In genomic region chr5:76869553-76869952, GRCm38 (mm10) we compare ENCODE assay signal across 9 mouse cellular contexts. TPM values are rescaled to one million over a fixed set of nuclear protein-coding genes. Genes with fewer than 3 reads are reported as not detected.
DNase-seq lines count a peak whose midpoint lies in the region; ATAC-seq and TF ChIP-seq lines count a peak whose summit lies in the region.
"Had no signal": no experiment of that assay in that cellular context is flagged by ENCODE, and none has a peak within 500 bp of the region (broad histone marks: within the 10 kb centered on the region; RNA-seq: fewer than 3 reads in every experiment).

No protein-coding gene starts in this region.

- no peak overlapping the region for H3K4me2 ChIP-seq in hindbrain, embryonic 11.5 days (replicated peaks; ENCODE audit: low read depth, low read length)
- H3K4me2 ChIP-seq in hindbrain, postnatal 0 days (ENCODE audit: low read depth, low read length): peak overlapping the region; percentile 47
- peak overlapping the region; percentile 31 for H3K4me2 ChIP-seq in midbrain, embryonic 12.5 days (replicated peaks)

- H3K9me3 ChIP-seq in hindbrain, embryonic 10.5 days: no peaks in the 10 kb centered on the region
- H3K9me3 ChIP-seq in hindbrain, embryonic 11.5 days (ENCODE audit: control insufficient read depth, low read length): no peaks in the 10 kb centered on the region
- no peaks in the 10 kb centered on the region for H3K9me3 ChIP-seq in hindbrain, postnatal 0 days (ENCODE audit: low read length)
- no peaks in the 10 kb centered on the region for H3K9me3 ChIP-seq in midbrain, embryonic 12.5 days

- TF ChIP-seq CTCF in bone marrow, adult 2 months (IDR thresholded peaks at IDR 0.05; ENCODE audit: control insufficient read depth, insufficient read depth, low read length): no peak
- no peak for TF ChIP-seq CTCF in hindbrain, postnatal 0 days (IDR thresholded peaks at IDR 0.05; ENCODE audit: low read depth)

- peak overlapping the region; percentile 29 for H3K4me3 ChIP-seq in hindbrain, embryonic 10.5 days
- no peak overlapping the region for H3K4me3 ChIP-seq in hindbrain, embryonic 11.5 days (ENCODE audit: low read depth, low read length)
- peak overlapping the region; percentile 49 for H3K4me3 ChIP-seq in bone marrow, adult 2 months (replicated peaks; ENCODE audit: control insufficient read depth, low read depth, low read length)
- no peak overlapping the region for H3K4me3 ChIP-seq in hindbrain, postnatal 0 days (ENCODE audit: low read length)
- no peak overlapping the region for H3K4me3 ChIP-seq in midbrain, embryonic 12.5 days

- H3K27ac ChIP-seq in hindbrain, embryonic 10.5 days: no peak overlapping the region
- no peak overlapping the region for H3K27ac ChIP-seq in hindbrain, embryonic 11.5 days (ENCODE audit: low read depth, low read length)
- H3K27ac ChIP-seq in bone marrow, adult 2 months (ENCODE audit: control insufficient read depth, insufficient read depth, low read depth, low read length, poor library complexity): no peak overlapping the region
- no peak overlapping the region for H3K27ac ChIP-seq in hindbrain, postnatal 0 days
- no peak overlapping the region for H3K27ac ChIP-seq in midbrain, embryonic 12.5 days (replicated peaks)

- H3K27me3 ChIP-seq in hindbrain, embryonic 10.5 days (ENCODE audit: insufficient read depth, poor library complexity, severe bottlenecking): no peaks in the 10 kb centered on the region
- H3K27me3 ChIP-seq in hindbrain, embryonic 11.5 days (ENCODE audit: control insufficient read depth, insufficient read depth, low read length): no peaks in the 10 kb centered on the region
- no peaks in the 10 kb centered on the region for H3K27me3 ChIP-seq in hindbrain, postnatal 0 days (ENCODE audit: insufficient read depth, low read length)
- H3K27me3 ChIP-seq in midbrain, embryonic 12.5 days: no peaks in the 10 kb centered on the region

- no peak for TF ChIP-seq POLR2A in bone marrow, adult 2 months (IDR thresholded peaks at IDR 0.05; ENCODE audit: borderline replicate concordance, control insufficient read depth, low read depth, low read length)

- WGBS in hindbrain, embryonic 10.5 days: 49% methylated on average over 6 of the region's 6 CpGs
- WGBS in hindbrain, embryonic 11.5 days: 63% methylated on average over 6 of the region's 6 CpGs
- WGBS in bone marrow, adult 2 months: 44% methylated on average over 6 of the region's 6 CpGs
- WGBS in hindbrain, postnatal 0 days: 66% methylated on average over 6 of the region's 6 CpGs
- 45% methylated on average over 6 of the region's 6 CpGs for WGBS in midbrain, embryonic 12.5 days

- H3K4me1 ChIP-seq in hindbrain, embryonic 10.5 days (replicated peaks): peaks cover 4% of the 10 kb centered on the region; the same call in 1 of the 2 replicates
- H3K4me1 ChIP-seq in hindbrain, embryonic 11.5 days (replicated peaks; ENCODE audit: control insufficient read depth, insufficient read depth, low read length): no peaks in the 10 kb centered on the region
- H3K4me1 ChIP-seq in bone marrow, adult 2 months (ENCODE audit: control insufficient read depth, insufficient read depth, low read length): no peaks in the 10 kb centered on the region
- H3K4me1 ChIP-seq in hindbrain, postnatal 0 days (ENCODE audit: insufficient read depth, low read length): no peaks in the 10 kb centered on the region
- H3K4me1 ChIP-seq in midbrain, embryonic 12.5 days: no peaks in the 10 kb centered on the region

- no peak for ATAC-seq in hindbrain, embryonic 11.5 days (ENCODE audit: low FRiP score)
- ATAC-seq in hindbrain, postnatal 0 days: no peak
- ATAC-seq in midbrain, embryonic 12.5 days (ENCODE audit: low FRiP score, low read depth): no peak

- DNase-seq in hindbrain, embryonic 10.5 days (ENCODE audit: low spot score): no peak
- no peak for DNase-seq in hindbrain, embryonic 11.5 days (ENCODE audit: low spot score)
- no peak for DNase-seq in hindbrain, postnatal 0 days (ENCODE audit: low spot score)
- no peak for DNase-seq in right cerebral cortex, postnatal 4 days
- DNase-seq in layer of hippocampus, adult 9-11 months: no peak
- DNase-seq in B cell, adult 2 months: no peak
- DNase-seq: gastrocnemius, postnatal 36 days had no signal

- H3K9ac ChIP-seq in hindbrain, embryonic 11.5 days (ENCODE audit: low read depth, low read length): no peak overlapping the region
- H3K9ac ChIP-seq in hindbrain, postnatal 0 days (replicated peaks; ENCODE audit: low read length): no peak overlapping the region
- no peak overlapping the region for H3K9ac ChIP-seq in midbrain, embryonic 12.5 days (replicated peaks)

- peaks cover 93% of the 10 kb centered on the region for H3K36me3 ChIP-seq in hindbrain, embryonic 10.5 days
- no peaks in the 10 kb centered on the region; the same call in 1 of the 2 replicates for H3K36me3 ChIP-seq in hindbrain, embryonic 11.5 days (ENCODE audit: control insufficient read depth, insufficient read depth, low read length)
- H3K36me3 ChIP-seq in hindbrain, postnatal 0 days (ENCODE audit: insufficient read depth, low read length): peaks cover 23% of the 10 kb centered on the region; the same call in 1 of the 2 replicates
- H3K36me3 ChIP-seq in midbrain, embryonic 12.5 days: peaks cover 85% of the 10 kb centered on the region

RNA-seq across cellular contexts. Expression of gene Aasdh, which starts 35.8 kb away (rescaled TPM):
- 17.6 and 23.3 TPM in 2 replicates for polyA plus RNA-seq in hindbrain, embryonic 10.5 days (2016; fragmentation: Nextera tagmentation; extraction: Ambion mirVana)
- polyA plus RNA-seq in hindbrain, embryonic 11.5 days (2014; fragmentation: Nextera tagmentation; extraction: Ambion mirVana): 17.2 and 18.9 TPM in 2 replicates
- 11.6 and 16.5 TPM in 2 replicates for polyA plus RNA-seq in bone marrow, adult 2 months (2011; ENCODE audit: insufficient read depth, insufficient read length, low replicate concordance, missing spikeins)
- total RNA-seq in hindbrain, postnatal 0 days (2014; rRNA removed): 9.9 and 15.1 TPM in 2 replicates
- 10.2 and 12.8 TPM in 2 replicates for polyA plus RNA-seq in hindbrain, postnatal 0 days (2015; fragmentation: Nextera tagmentation; extraction: Ambion mirVana)
- 19.9 TPM in 2 replicates for polyA plus RNA-seq in midbrain, embryonic 12.5 days (2016; fragmentation: Nextera tagmentation; extraction: Ambion mirVana)

Comparison
In these comparisons a context has a peak if more than half of its experiments do, and no peak if none do; other contexts are left out.
1. H3K4me3 ChIP-seq: peak in hindbrain, embryonic 10.5 days (single experiment) and bone marrow, adult 2 months (single experiment); none in hindbrain, embryonic 11.5 days (single experiment), hindbrain, postnatal 0 days (single experiment) and midbrain, embryonic 12.5 days (single experiment).